Mouse (Mus musculus) kidney, embryonic 14.5 days (tissue): ENCODE results near the gene Dgcr2. TPM values are rescaled to one million over a fixed set of nuclear protein-coding genes. Genes with fewer than 3 reads are reported as not detected.

Experiments
- ATAC-seq: fragments of 200-750 bp; cut with Nextera tagmentation; 2 replicates; pipeline ENCODE4 v1.8.0; 2017; ENCODE audit warnings: moderate number of reproducible peaks, mild to moderate bottlenecking, moderate TSS enrichment, moderate library complexity; ENCODE audit not compliant: low FRiP score, low TSS enrichment
- H3K27ac ChIP-seq: fragments of 300-500 bp; sonication (generic); 2 replicates; pipeline ENCODE4 v1.5.1; 2014; ENCODE audit warnings: low read depth, mild to moderate bottlenecking, low read length, moderate library complexity, mixed read lengths
- H3K27me3 ChIP-seq: fragments of 300-500 bp; sonication (generic); 2 replicates; pipeline ENCODE4 v1.6.1; 2014; ENCODE audit warnings: mild to moderate bottlenecking, low read length; ENCODE audit not compliant: control insufficient read depth, insufficient read depth
- H3K36me3 ChIP-seq: fragments of 300-500 bp; sonication (generic); 2 replicates; pipeline ENCODE4 v1.6.1; 2014; ENCODE audit warnings: low read length, mixed read lengths; ENCODE audit not compliant: control insufficient read depth, insufficient read depth
- H3K4me1 ChIP-seq: fragments of 300-500 bp; sonication (generic); 2 replicates; pipeline ENCODE4 v1.6.1; 2014; ENCODE audit warnings: low read length, mixed read lengths; ENCODE audit not compliant: control insufficient read depth, insufficient read depth
- H3K4me2 ChIP-seq: fragments of 300-500 bp; sonication (generic); replicated peaks from 2 replicates; pipeline ENCODE4 v1.6.1; 2014; ENCODE audit warnings: low read depth, mild to moderate bottlenecking, low read length
- H3K4me3 ChIP-seq: fragments of 300-500 bp; sonication (generic); 2 replicates; pipeline ENCODE4 v1.5.1; 2014; ENCODE audit warnings: mild to moderate bottlenecking, low read length
- H3K9ac ChIP-seq: fragments of 300-500 bp; sonication (generic); 2 replicates; pipeline ENCODE4 v1.6.1; 2014; ENCODE audit warnings: low read depth, mild to moderate bottlenecking, low read length, moderate library complexity
- H3K9me3 ChIP-seq: fragments of 300-500 bp; sonication (generic); 2 replicates; pipeline ENCODE4 v1.6.1; 2016; ENCODE audit warnings: low read length; ENCODE audit not compliant: control insufficient read depth
- WGBS: fragments of 180-500 bp; shearing (Covaris S2); extraction: QIAGEN DNeasy Blood & Tissue Kit; methylation state at CpG from one replicate; pipeline ENCODE4 v1.1.7; 2014; 5-methylcytosine and 5-hydroxymethylcytosine counted together
- polyA plus RNA-seq: library from polyadenylated mRNA; unstranded; fragments of >200 nt; fragmentation: Nextera tagmentation; extraction: Ambion mirVana; gene quantifications from 2 replicates; pipeline ENCODE4 v1.2.1, GENCODE M21; 2014

Gene Dgcr2
- polyA plus RNA-seq, 1 experiment from 2014 or later = 91.7 TPM

- no peak overlapping the region for H3K4me3 ChIP-seq
- 49% methylated on average over 4 of the region's 4 CpGs for WGBS
- H3K4me1 ChIP-seq = peaks cover 18% of the 10 kb centered on the region; the same call in 1 of the 2 replicates
- H3K36me3 ChIP-seq = peaks cover 2% of the 10 kb centered on the region; the same call in 1 of the 2 replicates
- no peak overlapping the region for H3K9ac ChIP-seq
- H3K27ac ChIP-seq = no peak overlapping the region
- ATAC-seq = no peak
- peaks cover 5% of the 10 kb centered on the region; the same call in 1 of the 2 replicates for H3K27me3 ChIP-seq
- no peak overlapping the region for H3K4me2 ChIP-seq
- H3K9me3 ChIP-seq = no peaks in the 10 kb centered on the region
Observed at GRCm38 (mm10) chr16:17813173-17813572, 85.2 kb downstream of the Dgcr2 start.

GRCm38 (mm10) chr16:17812120-17812519 is 86.2 kb downstream of the Dgcr2 start:
- Histone ChIP-seq H3K9ac (no peak overlapping the region), H3K27ac (no peak overlapping the region), H3K4me2 (no peak overlapping the region), H3K9me3 (no peaks in the 10 kb centered on the region), H3K4me3 (no peak overlapping the region), H3K27me3 (peaks cover 5% of the 10 kb centered on the region; the same call in 1 of the 2 replicates), H3K36me3 (peaks cover 5% of the 10 kb centered on the region; the same call in 1 of the 2 replicates), H3K4me1 (peaks cover 26% of the 10 kb centered on the region)
- WGBS = 3% methylated on average over 5 of the region's 5 CpGs
- no peak for ATAC-seq

- Histone ChIP-seq H3K27me3 (peaks cover 16% of the 10 kb centered on the region), H3K4me3 (no peak overlapping the region), H3K9me3 (no peaks in the 10 kb centered on the region), H3K9ac (no peak overlapping the region), H3K36me3 (peaks cover 7% of the 10 kb centered on the region; the same call in 1 of the 2 replicates), H3K4me1 (peaks cover 31% of the 10 kb centered on the region), H3K4me2 (no peak overlapping the region), H3K27ac (no peak overlapping the region)
- 33% methylated on average over 7 of the region's 7 CpGs for WGBS
- 0 out of 2 replicates have a peak, but pooled peaks have one; percentile 6 for ATAC-seq
Observed at GRCm38 (mm10) chr16:17809711-17810110, 88.7 kb downstream of the Dgcr2 start.

GRCm38 (mm10) chr16:17809125-17809524 is 89.2 kb downstream of the Dgcr2 start:
- peaks cover 37% of the 10 kb centered on the region for H3K4me1 ChIP-seq
- no peak for ATAC-seq
- no peak overlapping the region for H3K4me3 ChIP-seq
- 83% methylated on average over 4 of the region's 4 CpGs for WGBS
- H3K36me3 ChIP-seq = peaks cover 9% of the 10 kb centered on the region; the same call in 1 of the 2 replicates
- no peak overlapping the region for H3K4me2 ChIP-seq
- H3K27ac ChIP-seq = no peak overlapping the region
- H3K9me3 ChIP-seq = no peaks in the 10 kb centered on the region
- H3K27me3 ChIP-seq = peaks cover 22% of the 10 kb centered on the region
- H3K9ac ChIP-seq = no peak overlapping the region

DNA sequence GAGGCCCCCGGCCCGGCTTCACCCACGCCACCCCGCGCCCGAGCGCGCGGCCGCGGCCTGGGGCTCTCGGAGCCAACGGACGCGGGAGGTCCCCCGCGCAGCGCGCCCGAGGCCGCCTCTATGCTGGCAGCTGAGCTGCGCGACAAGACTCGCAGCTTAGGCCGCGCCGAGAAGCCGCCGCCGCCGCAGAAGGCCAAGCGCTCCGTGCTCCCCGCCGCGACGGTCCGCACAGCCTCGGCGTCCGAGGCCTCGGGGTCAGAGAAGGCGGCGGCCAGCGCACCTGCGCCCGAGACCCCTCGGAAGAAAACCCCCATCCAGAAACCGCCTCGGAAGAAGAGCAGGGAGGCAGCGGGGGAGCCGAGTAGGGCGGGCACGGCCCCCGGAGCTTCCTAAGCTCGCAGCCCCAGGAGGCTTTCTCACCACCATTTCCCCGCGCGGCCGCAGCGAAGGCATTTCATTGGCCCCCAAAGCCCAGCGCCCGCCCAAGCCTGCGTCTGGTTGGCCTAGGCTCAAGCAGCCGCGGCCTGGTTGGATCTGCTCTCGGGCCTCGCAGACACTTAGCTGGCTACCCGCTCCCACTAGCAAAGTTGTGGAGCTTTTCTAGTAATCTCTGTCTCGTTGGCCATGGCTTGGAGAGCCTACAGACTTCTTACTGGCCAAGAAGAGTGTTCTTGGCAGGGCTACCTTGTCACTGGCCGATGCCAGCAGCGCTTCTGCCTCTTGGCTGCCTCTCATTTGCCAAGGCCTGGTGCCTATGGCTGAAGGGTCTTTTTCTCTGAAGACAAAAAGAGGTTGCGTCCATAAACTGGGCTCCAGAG is 91.0 kb downstream of the Dgcr2 start:
- Histone ChIP-seq H3K27ac (no peak overlapping the region), H3K36me3 (peaks cover 12% of the 10 kb centered on the region), H3K4me1 (peaks cover 51% of the 10 kb centered on the region), H3K4me2 (peak overlapping the region; percentile 82), H3K27me3 (peaks cover 39% of the 10 kb centered on the region), H3K4me3 (peak overlapping the region; percentile 42), H3K9me3 (no peaks in the 10 kb centered on the region), H3K9ac (peak overlapping the region; percentile 73)
- peak; percentile 77 for ATAC-seq
- WGBS = 4% methylated on average over 60 of the region's 73 CpGs

GRCm38 (mm10) chr16:17806581-17807191 is 91.7 kb downstream of the Dgcr2 start:
- Histone ChIP-seq H3K4me2 (peak overlapping the region; percentile 82), H3K4me3 (peak overlapping the region; percentile 42), H3K9me3 (no peaks in the 10 kb centered on the region), H3K36me3 (peaks cover 12% of the 10 kb centered on the region), H3K9ac (peak overlapping the region; percentile 73), H3K27me3 (peaks cover 46% of the 10 kb centered on the region), H3K27ac (no peak overlapping the region), H3K4me1 (peaks cover 57% of the 10 kb centered on the region)
- peak; percentile 10; the same call in 1 of the 2 replicates for ATAC-seq
- WGBS = 7% methylated on average over 39 of the region's 50 CpGs

DNA sequence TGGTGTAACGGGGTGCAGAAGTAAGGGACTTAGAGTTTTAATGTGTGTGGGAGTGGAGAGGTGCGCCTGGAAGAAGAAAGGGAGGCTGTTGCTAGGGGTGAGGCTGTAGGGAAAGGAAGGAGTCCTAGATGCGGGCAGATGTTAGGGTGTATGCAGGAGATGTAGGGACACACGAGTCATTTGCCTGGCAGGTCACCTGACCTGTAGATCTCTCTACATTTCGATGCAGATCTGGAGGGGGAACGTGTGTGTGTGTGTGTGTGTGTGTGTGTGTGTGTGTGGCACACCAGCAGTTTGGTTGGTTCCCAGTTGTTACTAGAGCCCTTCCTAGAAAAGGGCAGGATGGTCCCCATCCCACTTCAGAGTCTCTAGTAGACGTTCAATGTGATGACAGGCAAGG is 93.4 kb downstream of the Dgcr2 start:
- peak overlapping the region; percentile 50 for H3K4me2 ChIP-seq
- no peaks in the 10 kb centered on the region for H3K9me3 ChIP-seq
- H3K36me3 ChIP-seq = peaks cover 12% of the 10 kb centered on the region
- H3K9ac ChIP-seq = no peak overlapping the region
- H3K27me3 ChIP-seq = peaks cover 57% of the 10 kb centered on the region
- H3K4me1 ChIP-seq = peaks cover 58% of the 10 kb centered on the region
- H3K27ac ChIP-seq = no peak overlapping the region
- no peak for ATAC-seq
- H3K4me3 ChIP-seq = 0 out of 2 replicates have a peak overlapping the region, but pooled peaks have one; percentile 33
- WGBS = 22% methylated on average over 7 of the region's 7 CpGs

DNA sequence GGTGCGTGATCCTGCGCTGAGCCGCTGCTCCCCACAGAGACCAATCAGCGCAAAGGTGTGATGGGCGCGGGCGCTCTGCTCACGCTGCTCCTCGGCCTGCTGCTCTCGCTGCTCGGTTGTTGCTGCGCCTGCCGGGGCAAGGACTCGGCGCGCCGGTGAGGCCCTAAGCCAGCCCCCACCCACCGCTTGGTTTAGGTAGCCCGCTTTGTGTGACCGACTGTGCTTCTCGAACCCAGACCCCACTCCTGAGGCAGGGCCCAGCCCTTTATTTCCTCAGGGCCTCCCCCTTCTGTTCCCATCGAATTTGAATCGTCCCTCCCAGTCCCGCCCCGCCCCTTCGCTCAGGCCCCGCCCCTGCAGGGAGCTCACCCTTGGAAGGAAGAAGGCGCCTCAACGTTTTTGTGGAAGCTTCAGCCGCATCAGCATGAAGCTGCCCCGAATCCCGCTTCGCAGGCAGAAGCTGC is 93.9 kb downstream of the Dgcr2 start:
- H3K4me2 ChIP-seq = peak overlapping the region; percentile 50
- H3K4me3 ChIP-seq = peak overlapping the region; percentile 33
- H3K4me1 ChIP-seq = peaks cover 56% of the 10 kb centered on the region
- H3K9me3 ChIP-seq = no peaks in the 10 kb centered on the region
- peak; percentile 48 for ATAC-seq
- H3K36me3 ChIP-seq = peaks cover 12% of the 10 kb centered on the region
- no peak overlapping the region for H3K27ac ChIP-seq
- WGBS = 6% methylated on average over 33 of the region's 33 CpGs
- H3K9ac ChIP-seq = 0 out of 2 replicates have a peak overlapping the region, but pooled peaks have one; percentile 18
- H3K27me3 ChIP-seq = peaks cover 62% of the 10 kb centered on the region
